Mouse (Mus musculus) left cerebral cortex, postnatal 25 days (tissue): Measurements from ENCODE around the gene Igdcc3. TPM values are rescaled to one million over a fixed set of nuclear protein-coding genes. Genes with fewer than 3 reads are reported as not detected.
A peak's percentile ranks its signal among the peaks of the same experiment; 100 is the strongest.
"Not testable (repeated sequence)": the region's sequence is repeated elsewhere in the genome, so short reads cannot be mapped to it uniquely, and the experiment has no call there.

Experiments used
- DNase-seq, 2 experiments: peaks; one replicate each; pipeline ENCODE4 v3.0.0; 2022; ENCODE audit warnings: low spot score in 2 of 2, mixed read lengths in 1 of 2
- intact Hi-C: fragments of 180-260 bp; cut with DNase I; formaldehyde crosslinking; loops from one replicate; pipeline ENCODE4 v1.15.1; 2025
- total RNA-seq, 2 experiments: library from RNA; stranded (reverse); gene quantifications; 2 replicates each; pipeline ENCODE4 v1.2.3; 2021

The Igdcc3 gene
- total RNA-seq, 2 experiments from 2014 or later = 1.5 to 2.2 TPM

GRCm38 (mm10) chr9:65197826-65198225 lies 56.8 kb downstream of the Igdcc3 start:
- intact Hi-C loops = no loop called here
- no peak for DNase-seq

- no peak for DNase-seq
- intact Hi-C loops = no loop called here
Observed at GRCm38 (mm10) chr9:65199723-65200122, 58.7 kb downstream of the Igdcc3 start.

GRCm38 (mm10) chr9:65200606-65201005 lies 59.6 kb downstream of the Igdcc3 start:
- intact Hi-C loops = loop anchor here (1.0 kb wide), 1 partner anchor 15 kb away; no protein-coding TSS in a partner anchor
- DNase-seq = peak in 1 of 2 experiments; percentile 44

- DNase-seq = no peak
- intact Hi-C loops = loop anchor here (1.0 kb wide), 1 partner anchor 14 kb away; no protein-coding TSS in a partner anchor
Observed at GRCm38 (mm10) chr9:65201021-65201380, 60.0 kb downstream of the Igdcc3 start.

- DNase-seq = peak; percentile 82 to 86
- intact Hi-C loops = loop anchor here (1.0 kb wide), 1 partner anchor 14 kb away; no protein-coding TSS in a partner anchor
Observed at GRCm38 (mm10) chr9:65201381-65202164, 60.6 kb downstream of the Igdcc3 start.

- intact Hi-C loops = no loop called here
- no peak for DNase-seq
Observed at GRCm38 (mm10) chr9:65202165-65202754, 61.3 kb downstream of the Igdcc3 start.

- intact Hi-C loops = no loop called here
- DNase-seq = no peak
Observed at GRCm38 (mm10) chr9:65205049-65205815, 64.2 kb downstream of the Igdcc3 start.

GRCm38 (mm10) chr9:65207041-65207815 lies 66.2 kb downstream of the Igdcc3 start:
- DNase-seq, intact Hi-C loops: not testable (repeated sequence)

GRCm38 (mm10) chr9:65208293-65209179 lies 67.5 kb downstream of the Igdcc3 start:
- intact Hi-C loops = no loop called here

GRCm38 (mm10) chr9:65211598-65211997 lies 70.6 kb downstream of the Igdcc3 start:
- DNase-seq = no peak
- intact Hi-C loops = no loop called here

More at GRCm38 (mm10) chr9:65208293-65209179, 67.5 kb downstream of the Igdcc3 start:
- no peak for DNase-seq

GRCm38 (mm10) chr9:65214425-65214777 lies 73.4 kb downstream of the Igdcc3 start:
- no peak for DNase-seq
- intact Hi-C loops = no loop called here

- intact Hi-C loops = loop anchor here (1.0 kb wide), 1 partner anchor 14 kb away; no protein-coding TSS in a partner anchor
- peak; percentile 73 to 82 for DNase-seq
Observed at GRCm38 (mm10) chr9:65214778-65215493, 73.9 kb downstream of the Igdcc3 start.

GRCm38 (mm10) chr9:65215494-65216126 lies 74.6 kb downstream of the Igdcc3 start:
- intact Hi-C loops = loop anchor here (1.0 kb wide), 1 partner anchor 14 kb away; no protein-coding TSS in a partner anchor
- DNase-seq = no peak

GRCm38 (mm10) chr9:65216972-65217371 lies 76.0 kb downstream of the Igdcc3 start:
- intact Hi-C loops = no loop called here
- no peak for DNase-seq

GRCm38 (mm10) chr9:65217661-65218060 lies 76.7 kb downstream of the Igdcc3 start:
- intact Hi-C loops = no loop called here
- DNase-seq = no peak

- intact Hi-C loops = no loop called here
- DNase-seq = no peak
Observed at GRCm38 (mm10) chr9:65218916-65219315, 77.9 kb downstream of the Igdcc3 start.

- DNase-seq, intact Hi-C loops: not testable (repeated sequence)
Observed at GRCm38 (mm10) chr9:65220398-65220797, 79.4 kb downstream of the Igdcc3 start.
